Mouse (Mus musculus) forebrain, postnatal 0 days (tissue): ENCODE data around the gene Rab19. TPM values are rescaled to one million over a fixed set of nuclear protein-coding genes. Genes with fewer than 3 reads are reported as not detected.

ENCODE experiments used
- polyA plus RNA-seq: library from polyadenylated mRNA; unstranded; fragments of >200 nt; fragmentation: Nextera tagmentation; extraction: Ambion mirVana; gene quantifications from 2 replicates; pipeline ENCODE4 v1.2.1, GENCODE M21; 2015
- total RNA-seq: library from RNA; depleted of rRNA; stranded (reverse); fragments of >200 nt; gene quantifications from 2 replicates; pipeline ENCODE4 v1.2.3, GENCODE M21; 2014; rRNA removed

The Rab19 gene
- total and polyA plus RNA-seq, 2 experiments from 2014 or later = 0.12 TPM; not detected in 1

Other genes with a start within 250 kb of the Rab19 start
- 7.0 and 9.8 TPM in 2 replicates for gene Kdm7a, start 174.4 kb upstream of the Rab19 start, total RNA-seq
- gene Kdm7a, start 174.4 kb upstream of the Rab19 start, polyA plus RNA-seq = 0.83 and 1.5 TPM in 2 replicates
- 32.0 and 38.5 TPM in 2 replicates for gene Slc37a3, start 3.5 kb upstream of the Rab19 start, total RNA-seq
- 44.4 and 58.2 TPM in 2 replicates for gene Slc37a3, start 3.5 kb upstream of the Rab19 start, polyA plus RNA-seq
- 222 and 264 TPM in 2 replicates for gene Mkrn1, start 39.3 kb downstream of the Rab19 start, total RNA-seq
- gene Mkrn1, start 39.3 kb downstream of the Rab19 start, polyA plus RNA-seq = 199 and 217 TPM in 2 replicates
- gene Dennd2a, start 176.7 kb downstream of the Rab19 start, total RNA-seq = 11.2 and 13.7 TPM in 2 replicates
- gene Dennd2a, start 176.7 kb downstream of the Rab19 start, polyA plus RNA-seq = 5.4 and 8.2 TPM in 2 replicates
- 17.6 and 21.9 TPM in 2 replicates for gene Adck2, start 192.7 kb downstream of the Rab19 start, total RNA-seq
- gene Adck2, start 192.7 kb downstream of the Rab19 start, polyA plus RNA-seq = 34.5 and 40.3 TPM in 2 replicates
- gene Gm42420, start 204.6 kb downstream of the Rab19 start, total RNA-seq = not detected in 2 replicates
- 0.53 and 1.8 TPM in 2 replicates for gene Gm42420, start 204.6 kb downstream of the Rab19 start, polyA plus RNA-seq
- 220 and 285 TPM in 2 replicates for gene Ndufb2, start 211.4 kb downstream of the Rab19 start, total RNA-seq
- gene Ndufb2, start 211.4 kb downstream of the Rab19 start, polyA plus RNA-seq = 500 and 654 TPM in 2 replicates